Mouse (Mus musculus) liver, embryonic 12.5 days (tissue): Measurements from ENCODE around the gene Flot1. TPM values are rescaled to one million over a fixed set of nuclear protein-coding genes. Genes with fewer than 3 reads are reported as not detected.

ENCODE experiments used
- ATAC-seq: fragments of 200-750 bp; cut with Nextera tagmentation; 2 replicates; pipeline ENCODE4 v1.8.0; 2017; ENCODE audit warnings: moderate number of reproducible peaks, mild to moderate bottlenecking, moderate library complexity
- H3K27ac ChIP-seq: fragments of 300-500 bp; sonication (generic); 2 replicates; pipeline ENCODE4 v1.5.1; 2016; ENCODE audit warnings: mild to moderate bottlenecking
- H3K27me3 ChIP-seq: fragments of 300-500 bp; sonication (generic); replicated peaks from 2 replicates; pipeline ENCODE4 v1.6.1; 2016; ENCODE audit warnings: mild to moderate bottlenecking, moderate library complexity
- H3K36me3 ChIP-seq: fragments of 300-500 bp; sonication (generic); 2 replicates; pipeline ENCODE4 v1.6.1; 2016; ENCODE audit warnings: mild to moderate bottlenecking, moderate library complexity
- H3K4me1 ChIP-seq: fragments of 300-500 bp; sonication (generic); 2 replicates; pipeline ENCODE4 v1.6.1; 2016
- H3K4me2 ChIP-seq: fragments of 300-500 bp; sonication (generic); 2 replicates; pipeline ENCODE4 v1.6.1; 2016; ENCODE audit warnings: mild to moderate bottlenecking, moderate library complexity
- H3K4me3 ChIP-seq: fragments of 300-500 bp; sonication (generic); 2 replicates; pipeline ENCODE4 v1.5.1; 2016; ENCODE audit warnings: mild to moderate bottlenecking, moderate library complexity
- H3K9ac ChIP-seq: fragments of 300-500 bp; sonication (generic); 2 replicates; pipeline ENCODE4 v1.6.1; 2016; ENCODE audit warnings: mild to moderate bottlenecking, moderate library complexity
- H3K9me3 ChIP-seq: fragments of 300-500 bp; sonication (generic); replicated peaks from 2 replicates; pipeline ENCODE4 v1.6.1; 2016; ENCODE audit warnings: mild to moderate bottlenecking, moderate library complexity
- WGBS: fragments of 180-500 bp; shearing (Covaris S2); methylation state at CpG from one replicate; pipeline ENCODE4 v1.1.7; 2016; ENCODE audit not compliant: insufficient replicate concordance; 5-methylcytosine and 5-hydroxymethylcytosine counted together
- polyA plus RNA-seq: library from polyadenylated mRNA; unstranded; fragments of >200 nt; fragmentation: Nextera tagmentation; extraction: Ambion mirVana; gene quantifications from 2 replicates; pipeline ENCODE4 v1.2.1, GENCODE M21; 2016

The Flot1 gene
- polyA plus RNA-seq, 1 experiment from 2014 or later: 43.1 TPM

GRCm38 (mm10) chr17:35829737-35830136, 6.7 kb downstream of the Flot1 start:
- Histone ChIP-seq H3K9me3 (no peaks in the 10 kb centered on the region), H3K27me3 (no peaks in the 10 kb centered on the region), H3K27ac (peak overlapping the region; percentile 43; the same call in 1 of the 2 replicates), H3K4me1 (peaks cover 69% of the 10 kb centered on the region), H3K9ac (peak overlapping the region; percentile 44; the same call in 1 of the 2 replicates), H3K4me3 (no peak overlapping the region), H3K4me2 (peak overlapping the region; percentile 48), H3K36me3 (peaks cover 86% of the 10 kb centered on the region)
- WGBS: 4% methylated on average over 21 of the region's 21 CpGs
- ATAC-seq: peak; percentile 70

GRCm38 (mm10) chr17:35832400-35833238, 9.6 kb downstream of the Flot1 start:
- Histone ChIP-seq H3K4me3 (no peak overlapping the region), H3K36me3 (peaks cover 79% of the 10 kb centered on the region)

GRCm38 (mm10) chr17:35833239-35833751, 10.3 kb downstream of the Flot1 start:
- Histone ChIP-seq H3K9me3 (no peaks in the 10 kb centered on the region), H3K36me3 (peaks cover 72% of the 10 kb centered on the region), H3K27me3 (no peaks in the 10 kb centered on the region), H3K4me1 (peaks cover 67% of the 10 kb centered on the region), H3K4me3 (no peak overlapping the region), H3K27ac (peak overlapping the region; percentile 68), H3K9ac (0 out of 2 replicates have a peak overlapping the region, but pooled peaks have one; percentile 15), H3K4me2 (no peak overlapping the region)
- no peak for ATAC-seq
- WGBS: 19% methylated on average over 5 of the region's 5 CpGs

More at GRCm38 (mm10) chr17:35832400-35833238, 9.6 kb downstream of the Flot1 start:
- WGBS: 67% methylated on average over 8 of the region's 8 CpGs
- Histone ChIP-seq H3K27me3 (no peaks in the 10 kb centered on the region), H3K4me1 (peaks cover 67% of the 10 kb centered on the region), H3K27ac (peak overlapping the region; percentile 68), H3K9ac (no peak overlapping the region), H3K9me3 (no peaks in the 10 kb centered on the region), H3K4me2 (no peak overlapping the region)
- ATAC-seq: no peak

- H3K36me3 ChIP-seq: peaks cover 68% of the 10 kb centered on the region
- H3K4me3 ChIP-seq: no peak overlapping the region
- peak overlapping the region; percentile 96 for H3K27ac ChIP-seq
- peak overlapping the region; percentile 83; the same call in 1 of the 2 replicates for H3K4me2 ChIP-seq
- no peak for ATAC-seq
- peaks cover 73% of the 10 kb centered on the region for H3K4me1 ChIP-seq
- no peaks in the 10 kb centered on the region for H3K27me3 ChIP-seq
- 0 out of 2 replicates have a peak overlapping the region, but pooled peaks have one; percentile 15 for H3K9ac ChIP-seq
- 46% methylated on average over 5 of the region's 5 CpGs for WGBS
- no peaks in the 10 kb centered on the region for H3K9me3 ChIP-seq
These were observed 10.9 kb downstream of the Flot1 start for GRCm38 (mm10) chr17:35833894-35834293.

- Histone ChIP-seq H3K9me3 (no peaks in the 10 kb centered on the region), H3K4me3 (peak overlapping the region; percentile 74), H3K4me1 (peaks cover 73% of the 10 kb centered on the region), H3K4me2 (peak overlapping the region; percentile 83), H3K36me3 (peaks cover 68% of the 10 kb centered on the region), H3K27ac (peak overlapping the region; percentile 96), H3K9ac (peak overlapping the region; percentile 94), H3K27me3 (no peaks in the 10 kb centered on the region)
- 75% methylated on average over 26 of the region's 26 CpGs for WGBS
- no peak for ATAC-seq
These were observed 11.8 kb downstream of the Flot1 start for GRCm38 (mm10) chr17:35834696-35835422.

- no peak for ATAC-seq
- Histone ChIP-seq H3K4me1 (peaks cover 72% of the 10 kb centered on the region), H3K9me3 (no peaks in the 10 kb centered on the region), H3K27ac (peak overlapping the region; percentile 96), H3K36me3 (peaks cover 62% of the 10 kb centered on the region), H3K9ac (peak overlapping the region; percentile 94), H3K27me3 (no peaks in the 10 kb centered on the region), H3K4me2 (peak overlapping the region; percentile 83), H3K4me3 (peak overlapping the region; percentile 74)
- whole genome bisulfite sequencing: 75% methylated on average over 26 of the region's 26 CpGs
These were observed 12.6 kb downstream of the Flot1 start for GRCm38 (mm10) chr17:35835424-35836140.

GRCm38 (mm10) chr17:35836178-35836965, 13.3 kb downstream of the Flot1 start:
- H3K36me3 ChIP-seq: peaks cover 54% of the 10 kb centered on the region

GRCm38 (mm10) chr17:35836991-35837422, 14.0 kb downstream of the Flot1 start:
- Histone ChIP-seq H3K4me2 (peak overlapping the region; percentile 83), H3K9me3 (no peaks in the 10 kb centered on the region), H3K27me3 (no peaks in the 10 kb centered on the region), H3K9ac (peak overlapping the region; percentile 94), H3K27ac (peak overlapping the region; percentile 96), H3K4me3 (peak overlapping the region; percentile 74), H3K4me1 (peaks cover 71% of the 10 kb centered on the region), H3K36me3 (peaks cover 49% of the 10 kb centered on the region)
- 0% methylated on average over 25 of the region's 25 CpGs for WGBS
- peak; percentile 25 for ATAC-seq

More at GRCm38 (mm10) chr17:35836178-35836965, 13.3 kb downstream of the Flot1 start:
- Histone ChIP-seq H3K27me3 (no peaks in the 10 kb centered on the region), H3K4me1 (peaks cover 67% of the 10 kb centered on the region), H3K4me2 (peak overlapping the region; percentile 83), H3K9ac (peak overlapping the region; percentile 94), H3K9me3 (no peaks in the 10 kb centered on the region), H3K27ac (peak overlapping the region; percentile 96), H3K4me3 (peak overlapping the region; percentile 74)
- ATAC-seq: no peak
- WGBS: 8% methylated on average over 24 of the region's 24 CpGs

- Histone ChIP-seq H3K27me3 (no peaks in the 10 kb centered on the region), H3K36me3 (peaks cover 44% of the 10 kb centered on the region), H3K9ac (peak overlapping the region; percentile 94), H3K4me3 (peak overlapping the region; percentile 74), H3K9me3 (no peaks in the 10 kb centered on the region), H3K4me2 (peak overlapping the region; percentile 83), H3K4me1 (peaks cover 74% of the 10 kb centered on the region), H3K27ac (peak overlapping the region; percentile 96)
- ATAC-seq: no peak
- WGBS: under 1% methylated on average over 18 of the region's 18 CpGs
These were observed 14.5 kb downstream of the Flot1 start for GRCm38 (mm10) chr17:35837487-35837886.

- WGBS: under 1% methylated on average over 29 of the region's 29 CpGs
- ATAC-seq: peak; percentile 73
- peak within 1 kb of the TSS; percentile 83 for H3K4me2 ChIP-seq
- no peaks in the 10 kb centered on the region for H3K27me3 ChIP-seq
- H3K9me3 ChIP-seq: no peaks in the 10 kb centered on the region
- H3K4me3 ChIP-seq: peak within 1 kb of the TSS; percentile 74
- H3K4me1 ChIP-seq: peaks cover 74% of the 10 kb centered on the region
- H3K36me3 ChIP-seq: peaks cover 38% of the 10 kb centered on the region
- H3K9ac ChIP-seq: peak within 1 kb of the TSS; percentile 94
- peak within 1 kb of the TSS; percentile 96 for H3K27ac ChIP-seq
These were observed 15.1 kb downstream of the Flot1 start, which contains the start of gene Tubb5 for GRCm38 (mm10) chr17:35838122-35838544. Gene Tubb5 (minus strand): TSS chr17:35838306.
